Mouse (Mus musculus): Measurements from ENCODE around the gene Lmod3. TPM values are rescaled to one million over a fixed set of nuclear protein-coding genes. Genes with fewer than 3 reads are reported as not detected.
A peak's percentile ranks its signal among the peaks of the same experiment; 100 is the strongest.

The Lmod3 gene
- total and polyA plus RNA-seq, 2 experiments from 2014 or later = 6.4 to 34.5 TPM

DNA sequence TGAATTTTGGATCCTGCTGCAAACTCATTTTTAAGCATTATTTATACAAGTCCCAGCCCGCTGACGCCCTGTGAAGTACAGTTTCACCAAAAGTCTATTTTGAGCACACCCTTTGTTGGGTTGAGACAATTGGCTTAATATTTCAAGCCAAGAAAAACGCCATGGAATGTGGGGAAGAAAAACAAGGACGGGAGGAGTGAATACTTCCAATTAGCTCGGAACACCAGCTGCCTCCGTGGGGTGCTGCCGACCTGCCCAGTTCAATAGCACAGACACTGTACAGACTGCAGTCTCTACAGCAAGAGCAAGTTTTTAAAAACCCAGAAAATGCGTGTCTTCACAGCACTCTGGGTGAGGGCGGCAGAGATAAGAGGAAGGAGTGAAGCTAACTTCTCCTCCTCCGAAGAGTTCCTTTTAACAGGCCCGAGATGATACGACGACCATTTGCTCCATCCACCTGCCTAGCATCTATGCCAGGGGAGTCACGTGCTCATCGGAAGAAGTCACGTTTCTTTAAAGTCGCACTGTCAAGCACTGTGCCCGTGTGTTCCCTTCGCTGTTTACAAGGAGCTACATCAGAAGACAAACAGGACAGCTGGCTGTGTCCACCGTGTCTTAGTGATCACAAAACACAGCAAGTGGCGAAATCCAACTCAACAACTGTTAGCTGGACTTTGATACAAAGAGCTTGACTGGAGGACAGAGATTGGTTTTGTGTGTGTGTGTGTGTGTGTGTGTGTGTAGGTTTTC lies 38.8 kb upstream of the Lmod3 start:
- no peaks in the 10 kb centered on the region for H3K9me3 ChIP-seq (replicated peaks; ENCODE audit: control insufficient read depth, low read length)
- DNase-seq (ENCODE audit: low spot score) (no peak), ATAC-seq (ENCODE audit: insufficient read depth, low read depth) (no peak)
- H3K27me3 ChIP-seq (ENCODE audit: control insufficient read depth, insufficient read depth, low read length) = no peaks in the 10 kb centered on the region
- H3K36me3 ChIP-seq (replicated peaks; ENCODE audit: control insufficient read depth, insufficient read depth, low read length) = peaks cover 39% of the 10 kb centered on the region
- H3K4me1 ChIP-seq (ENCODE audit: control insufficient read depth, insufficient read depth) = peaks cover 21% of the 10 kb centered on the region
- TF ChIP-seq CTCF (IDR thresholded peaks at IDR 0.05; ENCODE audit: low read depth) (no peak), EP300 (IDR thresholded peaks at IDR 0.05; ENCODE audit: low read depth) (no peak)
- H3K9ac ChIP-seq (replicated peaks; ENCODE audit: low read depth, low read length) = no peak overlapping the region
- peak overlapping the region; percentile 62 for H3K27ac ChIP-seq (ENCODE audit: low read depth)
- WGBS = 58% methylated on average over 21 of the region's 21 CpGs
- no peak overlapping the region for H3K4me3 ChIP-seq (ENCODE audit: low read depth, low read length)
- H3K4me2 ChIP-seq (ENCODE audit: low read depth, low read length) = peak overlapping the region; percentile 22; the same call in 1 of the 2 replicates

DNA sequence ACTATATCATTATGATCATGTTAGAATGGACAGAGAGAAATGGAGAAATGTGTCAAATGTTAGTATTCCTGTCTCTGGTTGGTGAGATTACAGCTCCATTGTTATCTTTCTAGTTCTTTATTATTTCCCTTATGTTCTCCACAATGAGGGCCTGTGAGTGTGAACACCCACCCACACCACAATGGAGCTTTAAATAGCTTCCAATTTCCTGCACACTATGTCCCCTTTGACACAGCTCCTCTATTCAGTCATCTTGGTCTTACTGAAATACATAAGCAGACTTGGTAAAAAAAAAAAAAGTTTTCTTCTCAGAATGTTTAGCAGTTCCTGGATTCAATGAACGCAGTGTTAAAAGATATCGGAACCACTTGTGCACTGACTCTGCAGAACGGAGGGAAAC lies 38.1 kb upstream of the Lmod3 start:
- WGBS = 53% methylated on average over 3 of the region's 3 CpGs
- H3K36me3 ChIP-seq (replicated peaks; ENCODE audit: control insufficient read depth, insufficient read depth, low read length) = peaks cover 32% of the 10 kb centered on the region
- peak overlapping the region; percentile 62 for H3K27ac ChIP-seq (ENCODE audit: low read depth)
- H3K4me1 ChIP-seq (ENCODE audit: control insufficient read depth, insufficient read depth) = peaks cover 21% of the 10 kb centered on the region
- H3K9ac ChIP-seq (replicated peaks; ENCODE audit: low read depth, low read length) = no peak overlapping the region
- H3K4me2 ChIP-seq (ENCODE audit: low read depth, low read length) = 0 out of 2 replicates have a peak overlapping the region, but pooled peaks have one; percentile 22
- DNase-seq (ENCODE audit: low spot score) = no peak
- H3K27me3 ChIP-seq (ENCODE audit: control insufficient read depth, insufficient read depth, low read length) = no peaks in the 10 kb centered on the region
- no peak for TF ChIP-seq CTCF (IDR thresholded peaks at IDR 0.05; ENCODE audit: low read depth)
- TF ChIP-seq EP300 (IDR thresholded peaks at IDR 0.05; ENCODE audit: low read depth) = no peak
- no peak overlapping the region for H3K4me3 ChIP-seq (ENCODE audit: low read depth, low read length)
- 0 out of 2 replicates have a peak, but pooled peaks have one; percentile 55 for ATAC-seq (ENCODE audit: insufficient read depth, low read depth)
- H3K9me3 ChIP-seq (replicated peaks; ENCODE audit: control insufficient read depth, low read length) = no peaks in the 10 kb centered on the region

DNA sequence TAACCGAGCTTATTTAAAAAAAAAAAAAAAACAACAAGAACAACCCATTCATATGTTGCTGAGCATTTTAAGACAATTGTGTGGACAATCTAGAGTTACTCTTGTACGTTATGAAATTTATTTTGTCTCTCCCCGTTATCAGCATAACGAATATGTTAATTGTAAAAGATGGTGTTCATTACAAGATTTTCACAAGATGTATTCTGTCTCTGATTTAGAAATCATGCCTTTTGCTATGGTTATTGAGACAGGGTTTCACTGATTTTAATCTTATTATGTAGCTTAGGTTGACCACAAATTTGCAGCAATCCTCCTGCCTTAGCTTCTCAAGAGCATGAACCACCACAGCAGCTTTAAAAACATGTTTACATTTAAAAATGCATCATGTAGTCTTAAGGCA lies 37.3 kb upstream of the Lmod3 start:
- peaks cover 25% of the 10 kb centered on the region for H3K36me3 ChIP-seq (replicated peaks; ENCODE audit: control insufficient read depth, insufficient read depth, low read length)
- H3K4me1 ChIP-seq (ENCODE audit: control insufficient read depth, insufficient read depth) = peaks cover 21% of the 10 kb centered on the region
- no peak for ATAC-seq (ENCODE audit: insufficient read depth, low read depth)
- H3K27me3 ChIP-seq (ENCODE audit: control insufficient read depth, insufficient read depth, low read length) = no peaks in the 10 kb centered on the region
- H3K9ac ChIP-seq (replicated peaks; ENCODE audit: low read depth, low read length) = no peak overlapping the region
- no peak overlapping the region for H3K4me2 ChIP-seq (ENCODE audit: low read depth, low read length)
- TF ChIP-seq EP300 (IDR thresholded peaks at IDR 0.05; ENCODE audit: low read depth) = no peak
- no peak for TF ChIP-seq CTCF (IDR thresholded peaks at IDR 0.05; ENCODE audit: low read depth)
- WGBS = 83% methylated on average over 4 of the region's 4 CpGs
- no peak for DNase-seq (ENCODE audit: low spot score)
- H3K4me3 ChIP-seq (ENCODE audit: low read depth, low read length) = no peak overlapping the region
- H3K27ac ChIP-seq (ENCODE audit: low read depth) = no peak overlapping the region
- no peaks in the 10 kb centered on the region for H3K9me3 ChIP-seq (replicated peaks; ENCODE audit: control insufficient read depth, low read length)

- Histone ChIP-seq H3K27ac (ENCODE audit: low read depth) (peak overlapping the region; percentile 27; the same call in 1 of the 2 replicates), H3K27me3 (ENCODE audit: control insufficient read depth, insufficient read depth, low read length) (no peaks in the 10 kb centered on the region), H3K9ac (replicated peaks; ENCODE audit: low read depth, low read length) (no peak overlapping the region), H3K36me3 (replicated peaks; ENCODE audit: control insufficient read depth, insufficient read depth, low read length) (peaks cover 21% of the 10 kb centered on the region; the same call in 1 of the 2 replicates), H3K4me2 (ENCODE audit: low read depth, low read length) (no peak overlapping the region), H3K9me3 (replicated peaks; ENCODE audit: control insufficient read depth, low read length) (no peaks in the 10 kb centered on the region), H3K4me3 (ENCODE audit: low read depth, low read length) (no peak overlapping the region), H3K4me1 (ENCODE audit: control insufficient read depth, insufficient read depth) (peaks cover 16% of the 10 kb centered on the region)
- WGBS = 59% methylated on average over 10 of the region's 10 CpGs
- no peak for ATAC-seq (ENCODE audit: insufficient read depth, low read depth)
- no peak for TF ChIP-seq CTCF (IDR thresholded peaks at IDR 0.05; ENCODE audit: low read depth)
- no peak for TF ChIP-seq EP300 (IDR thresholded peaks at IDR 0.05; ENCODE audit: low read depth)
- no peak for DNase-seq (ENCODE audit: low spot score)
Measured at GRCm38 (mm10) chr6:97289316-97289820, 36.8 kb upstream of the Lmod3 start.

DNA sequence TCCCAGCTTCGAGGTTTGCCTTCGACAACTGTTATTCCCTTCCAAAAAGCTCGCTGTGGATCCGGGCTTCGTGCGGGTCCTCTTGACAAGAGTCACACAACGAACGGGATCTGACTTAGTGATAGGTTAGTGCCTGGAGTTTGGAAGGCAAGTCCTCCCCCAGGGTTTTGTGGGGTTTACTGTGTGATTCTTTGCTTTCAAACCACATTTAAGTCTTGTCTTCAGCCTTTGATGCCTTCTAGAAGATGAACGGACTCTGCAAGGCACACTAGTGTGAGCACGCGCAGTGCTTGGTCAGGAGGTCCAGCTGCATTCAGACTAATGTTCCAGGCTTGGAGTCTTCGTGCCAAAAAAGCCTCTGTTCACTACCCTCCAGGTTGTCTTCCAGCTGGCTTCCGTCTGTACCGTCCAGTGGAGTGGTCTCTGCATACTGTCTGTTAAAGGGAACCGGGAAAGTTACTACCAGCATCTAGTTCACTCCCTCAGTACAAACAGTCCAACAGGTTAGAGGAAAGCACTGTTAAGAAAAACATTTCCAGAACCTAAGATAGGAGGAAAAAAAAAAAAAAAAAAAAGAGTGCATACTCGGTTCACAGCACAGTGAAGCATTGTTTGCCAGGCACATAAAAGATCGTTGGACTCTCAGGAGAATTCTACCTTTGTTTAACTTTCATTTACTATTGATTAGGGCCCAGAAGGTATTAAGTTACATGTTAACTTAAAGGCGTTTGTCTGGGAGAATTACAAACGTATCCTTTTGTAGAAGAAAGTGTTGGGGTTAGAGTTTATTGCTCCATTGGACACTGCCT lies 35.7 kb upstream of the Lmod3 start:
- no peaks in the 10 kb centered on the region for H3K27me3 ChIP-seq (ENCODE audit: control insufficient read depth, insufficient read depth, low read length)
- no peak overlapping the region for H3K4me2 ChIP-seq (ENCODE audit: low read depth, low read length)
- no peak overlapping the region for H3K9ac ChIP-seq (replicated peaks; ENCODE audit: low read depth, low read length)
- H3K27ac ChIP-seq (ENCODE audit: low read depth) = no peak overlapping the region
- TF ChIP-seq CTCF (IDR thresholded peaks at IDR 0.05; ENCODE audit: low read depth) = no peak
- no peak for TF ChIP-seq EP300 (IDR thresholded peaks at IDR 0.05; ENCODE audit: low read depth)
- 0 out of 2 replicates have a peak, but pooled peaks cover 11% of the 10 kb centered on the region for H3K4me1 ChIP-seq (ENCODE audit: control insufficient read depth, insufficient read depth)
- ATAC-seq (ENCODE audit: insufficient read depth, low read depth) = no peak
- DNase-seq (ENCODE audit: low spot score) = no peak
- WGBS = 76% methylated on average over 19 of the region's 19 CpGs
- no peak overlapping the region for H3K4me3 ChIP-seq (ENCODE audit: low read depth, low read length)
- no peaks in the 10 kb centered on the region for H3K9me3 ChIP-seq (replicated peaks; ENCODE audit: control insufficient read depth, low read length)
- peaks cover 21% of the 10 kb centered on the region; the same call in 1 of the 2 replicates for H3K36me3 ChIP-seq (replicated peaks; ENCODE audit: control insufficient read depth, insufficient read depth, low read length)

All from heart, postnatal 0 days (tissue).